Mouse (Mus musculus) urinary bladder, postnatal 25 days (tissue): ENCODE results near the gene Apba2.

Experiments
- DNase-seq: peaks from one replicate; pipeline ENCODE4 v3.0.0; 2022; ENCODE audit warnings: low spot score

Apba2 gene

DNA sequence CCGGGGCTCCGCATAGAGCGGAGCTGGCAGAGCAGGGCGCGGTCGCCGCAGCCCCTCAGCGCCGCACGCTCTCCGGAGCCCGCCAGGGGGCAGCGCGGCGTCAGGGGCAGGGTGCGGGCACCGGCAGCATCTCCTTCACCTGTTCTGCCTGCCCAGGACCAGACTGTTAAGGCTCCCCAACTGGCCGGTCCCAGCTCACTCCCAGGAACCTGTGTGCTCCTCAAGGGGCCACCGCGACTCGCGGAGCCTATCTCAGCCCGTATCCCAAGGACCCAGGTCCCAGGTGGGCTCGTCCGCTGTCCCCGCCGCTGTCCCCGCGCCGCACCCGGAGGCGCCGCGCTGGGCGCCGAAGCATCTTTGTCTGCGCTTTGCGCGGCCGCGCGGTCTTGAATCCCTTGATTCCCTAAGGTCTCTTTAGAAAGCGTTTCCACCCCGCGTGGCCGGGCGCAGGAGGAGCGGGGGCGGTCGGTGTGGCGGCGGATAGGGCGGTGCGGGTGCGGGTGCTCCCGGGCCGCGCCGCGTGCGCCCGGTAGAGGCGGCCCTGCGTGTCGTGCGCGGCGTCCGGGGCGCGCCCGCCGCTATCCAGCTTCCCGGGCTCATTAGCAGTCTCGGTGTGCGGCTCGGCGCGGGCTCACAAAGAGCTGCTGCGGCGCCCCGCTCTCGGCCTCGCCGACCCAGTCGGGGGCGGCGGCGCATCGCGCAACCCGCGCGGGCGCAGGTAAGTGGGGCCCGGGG, at the start of gene Apba2:
Gene Apba2 (plus strand): TSS at position 171 of the 735 bp plus-strand sequence.
- DNase-seq, result peak; percentile 2

DNA sequence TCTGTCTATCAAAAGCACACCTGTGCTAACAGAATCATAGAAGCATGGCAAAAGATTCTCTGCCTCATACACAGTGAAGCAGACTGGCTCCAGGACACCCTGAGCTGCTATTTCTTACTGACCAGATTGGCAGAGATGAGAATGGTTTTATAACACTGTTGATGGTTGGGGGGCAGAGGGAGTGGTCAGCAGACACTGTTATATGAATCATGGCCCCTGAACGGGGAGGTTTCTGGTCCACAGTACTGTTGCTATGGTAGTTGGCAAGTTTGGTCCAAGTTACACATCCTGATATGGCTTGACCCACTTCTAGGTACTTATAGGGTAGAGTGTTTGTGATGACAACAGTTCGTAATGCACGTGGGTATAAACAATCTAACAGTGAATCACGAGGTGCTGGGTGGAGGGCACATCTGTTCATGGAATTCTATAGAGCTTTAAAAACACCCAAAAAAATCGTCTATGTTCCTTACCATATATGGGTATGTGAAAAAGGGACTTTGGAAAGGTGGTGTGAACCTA, 49.6 kb upstream of the Apba2 start:
- DNase-seq, result no peak

DNA sequence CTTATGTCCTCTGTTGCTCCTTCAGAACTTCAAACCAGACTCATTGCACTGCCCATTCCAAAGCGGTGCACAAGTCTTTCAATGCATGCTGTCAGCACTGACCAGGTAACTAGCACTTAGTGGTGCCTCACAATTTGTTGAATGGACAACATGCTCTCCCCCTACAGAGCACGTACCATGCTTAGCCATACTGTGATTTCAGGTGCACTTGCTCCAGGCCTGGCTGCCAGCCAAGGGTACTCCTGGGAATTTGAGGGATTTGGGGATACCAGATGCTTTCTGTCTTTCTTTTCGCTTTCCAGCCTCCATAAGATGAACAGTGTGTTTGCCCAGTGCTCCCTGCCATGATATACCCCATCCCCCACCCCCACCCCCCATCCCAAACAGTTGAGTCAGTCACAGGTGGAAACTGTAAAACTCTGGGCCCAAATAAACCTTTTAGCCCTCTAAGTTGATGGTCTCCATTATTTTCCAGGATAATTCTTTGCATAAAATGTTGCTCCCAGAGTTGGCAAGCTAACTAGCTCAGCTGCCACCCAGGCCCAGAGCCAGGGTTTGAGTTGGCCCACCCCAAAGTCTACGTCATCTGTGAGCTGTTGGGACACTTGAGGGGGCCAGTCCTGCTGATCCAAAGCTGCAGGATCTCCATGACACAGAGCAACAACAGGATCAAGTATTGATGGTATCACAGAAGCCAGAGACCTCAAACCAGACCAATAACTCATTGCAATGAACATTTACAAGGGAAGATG, 48.9 kb upstream of the Apba2 start:
- DNase-seq, result no peak

DNA sequence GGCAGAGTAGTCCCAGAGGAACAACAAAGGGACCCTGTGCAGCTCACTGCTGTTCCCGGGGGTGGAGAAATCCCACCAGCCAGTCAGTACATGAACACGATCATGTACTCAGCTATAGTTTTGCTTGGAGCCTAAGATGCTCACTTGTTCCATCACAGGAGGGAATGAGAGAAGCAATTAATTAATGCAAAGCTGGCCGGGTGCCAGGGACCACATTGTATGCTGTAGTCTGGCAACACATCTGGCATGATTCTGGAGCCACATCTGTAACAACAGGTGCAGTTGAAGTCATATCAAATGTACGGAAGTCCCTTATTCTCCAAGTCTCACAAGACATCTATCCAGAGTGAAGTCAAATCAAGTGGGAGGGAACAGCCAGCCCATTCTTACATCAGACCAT, 45.3 kb upstream of the Apba2 start:
- DNase-seq, result no peak

DNA sequence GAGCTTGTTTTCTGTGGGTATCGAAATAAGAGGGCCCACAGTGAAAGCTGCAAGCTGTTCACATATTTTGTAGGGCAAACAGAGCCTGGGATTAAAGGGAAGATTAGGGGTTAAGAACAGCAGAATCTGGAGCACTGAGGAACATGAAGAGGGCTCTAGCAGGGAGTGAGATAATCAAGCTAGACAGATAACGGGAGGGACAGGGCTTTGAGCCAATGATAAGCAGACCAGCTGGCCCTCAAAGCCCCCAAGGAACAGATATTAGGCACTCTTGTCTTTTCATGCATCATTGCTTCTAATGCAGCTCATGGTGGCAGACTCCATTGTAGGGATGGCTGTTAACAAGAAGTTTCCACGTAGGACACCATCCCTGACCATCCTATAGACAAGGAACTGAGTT, 44.8 kb upstream of the Apba2 start:
- no peak for DNase-seq

DNA sequence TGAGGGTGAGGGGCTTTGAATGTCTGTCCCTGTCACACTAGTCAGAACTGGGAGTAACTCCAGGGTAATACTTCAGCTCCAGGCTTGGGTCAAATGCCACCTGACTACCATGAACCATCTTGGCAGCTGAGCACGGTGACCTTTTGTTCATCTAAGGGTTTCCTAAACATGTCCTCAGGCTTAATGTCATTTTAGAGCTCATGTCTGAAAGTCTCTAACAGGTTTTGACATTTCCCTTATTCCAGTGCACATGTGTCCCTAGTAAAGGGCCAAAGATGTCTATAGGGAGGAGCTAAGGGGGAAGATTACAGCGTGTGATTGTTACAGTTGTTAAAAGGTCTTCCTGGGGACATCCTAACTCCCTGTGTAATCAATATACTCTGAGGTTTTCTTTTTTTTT, 43.7 kb upstream of the Apba2 start:
- DNase-seq, result no peak

DNA sequence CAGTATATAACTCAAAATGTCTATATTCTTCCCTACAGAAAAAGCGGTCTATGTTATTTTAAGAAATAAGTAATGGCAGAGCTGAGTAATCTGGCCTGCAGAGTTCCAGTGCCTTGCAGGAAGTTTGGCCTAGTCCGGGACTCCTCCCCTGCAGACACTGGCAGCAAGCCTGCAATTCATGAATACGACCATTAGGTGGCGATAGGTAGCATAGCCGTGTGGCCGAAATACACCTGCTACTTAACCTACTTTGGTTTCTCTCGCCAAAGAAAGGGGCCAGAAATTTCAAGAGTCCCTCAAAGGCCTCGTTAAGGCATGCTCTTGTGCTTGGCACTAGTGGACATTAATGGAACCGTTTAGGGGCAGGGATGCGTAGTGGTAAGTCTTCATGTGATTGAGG, 4.1 kb upstream of the Apba2 start:
- DNase-seq, result peak; percentile 1

DNA sequence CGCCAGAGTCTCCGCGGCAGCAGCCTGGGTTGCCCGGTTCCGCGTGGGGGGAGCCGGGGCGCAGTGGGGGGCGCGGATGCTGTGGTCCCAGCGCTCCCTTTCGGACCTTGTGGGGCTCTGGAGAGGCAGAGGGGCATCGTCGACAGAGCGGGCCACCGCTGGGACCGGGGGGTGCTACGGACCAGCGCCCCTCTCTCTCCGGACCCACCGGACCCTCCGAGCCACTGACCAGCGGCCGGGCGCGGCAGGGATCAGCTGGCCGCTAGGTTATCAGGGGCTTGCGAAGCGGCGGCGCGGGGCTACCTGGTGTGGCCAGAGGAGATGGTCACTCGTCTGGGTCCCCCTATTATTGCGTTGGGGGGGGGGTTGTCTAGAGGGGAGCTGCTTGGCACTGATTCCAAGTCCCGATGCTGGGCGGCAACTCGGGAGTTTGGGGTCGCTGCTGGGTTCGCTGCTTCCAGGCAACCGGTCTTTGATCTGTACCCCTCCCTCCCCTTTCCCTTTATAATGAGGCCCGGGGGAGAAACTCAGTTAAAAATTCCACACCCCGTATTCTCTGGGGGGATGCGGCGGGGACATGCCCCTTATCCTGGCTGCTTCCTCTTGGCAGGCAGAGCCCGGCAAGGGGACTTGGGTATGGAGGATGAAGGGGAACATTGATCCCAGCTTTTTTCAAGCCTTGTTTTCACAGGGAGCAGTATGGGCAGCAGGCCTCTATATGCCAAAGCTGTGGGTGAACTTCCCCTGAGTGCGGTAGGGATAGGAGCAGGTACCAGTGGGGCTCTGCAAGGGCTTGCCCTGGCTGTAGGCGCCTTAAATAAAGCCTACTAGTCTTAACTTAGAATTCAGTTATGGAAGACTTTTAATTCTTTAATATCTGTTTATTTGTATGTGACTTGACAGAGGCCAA, 1.0 kb downstream of the Apba2 start:
- peak; percentile 2 for DNase-seq

DNA sequence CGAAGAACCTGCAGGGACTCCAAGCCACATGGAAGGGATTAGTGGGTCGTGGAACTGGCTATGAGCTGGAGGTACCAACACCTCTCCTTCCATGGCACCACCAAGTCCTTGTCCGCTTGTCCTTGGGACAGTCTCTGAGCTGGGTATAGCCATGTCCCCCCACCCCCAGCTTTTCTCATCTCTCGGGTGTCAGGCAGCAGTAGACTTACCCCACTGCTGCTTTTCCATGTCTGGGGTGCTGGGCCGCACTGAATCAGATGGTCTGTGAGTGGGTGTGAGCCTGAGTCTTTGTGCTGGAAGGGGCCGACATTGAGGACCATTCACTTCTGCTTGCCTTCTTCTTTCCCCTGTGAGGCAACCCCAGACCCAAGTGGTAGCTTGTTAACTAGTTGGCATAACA, 2.1 kb downstream of the Apba2 start:
- no peak for DNase-seq

DNA sequence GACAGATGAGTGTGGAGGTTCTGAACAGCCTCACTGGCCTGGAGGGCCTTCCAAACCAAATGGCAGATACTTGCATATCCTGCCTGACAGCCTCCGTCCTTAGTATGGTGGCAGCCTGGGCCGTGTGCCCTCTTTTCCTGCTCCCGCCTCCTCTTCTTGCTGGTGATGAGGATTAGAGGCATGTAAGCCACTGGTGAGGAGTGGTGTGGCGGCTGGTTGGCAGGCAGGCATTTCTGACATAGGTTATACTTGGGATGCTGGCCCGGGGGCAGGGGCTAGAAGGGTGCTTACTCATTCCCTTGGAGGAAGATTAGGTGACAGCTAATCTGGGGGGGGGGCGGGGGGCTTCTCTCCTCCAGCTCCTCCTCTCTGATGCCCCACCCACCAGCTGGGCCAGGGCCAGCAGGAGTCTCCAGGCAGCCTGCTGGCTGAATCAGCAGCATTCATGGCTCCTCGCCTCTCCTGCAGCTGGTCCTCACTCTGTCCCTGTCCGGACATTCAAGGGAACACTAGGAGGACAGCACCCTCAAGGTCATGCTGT, 3.3 kb downstream of the Apba2 start:
- peak; percentile 1 for DNase-seq

DNA sequence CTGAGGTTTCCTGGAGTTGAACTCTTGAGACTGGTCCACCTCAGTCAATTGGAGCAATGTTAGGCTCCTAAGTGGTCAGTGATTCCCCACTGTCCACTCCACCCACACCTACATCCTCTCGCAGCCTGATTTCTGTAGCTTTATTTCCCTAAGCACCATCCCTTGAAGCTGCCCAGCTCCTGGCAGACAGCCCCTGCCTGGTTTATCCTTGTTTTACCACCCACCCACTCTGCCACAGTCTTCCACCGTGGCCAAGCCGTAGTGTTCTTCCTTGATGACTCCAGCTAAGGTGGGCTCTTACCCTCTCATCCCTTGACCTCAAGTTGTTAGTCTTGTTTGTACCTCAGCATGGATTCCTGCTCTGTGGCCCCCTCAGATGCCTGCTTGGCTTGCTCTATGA, 4.1 kb downstream of the Apba2 start:
- DNase-seq, result peak; percentile 1

DNA sequence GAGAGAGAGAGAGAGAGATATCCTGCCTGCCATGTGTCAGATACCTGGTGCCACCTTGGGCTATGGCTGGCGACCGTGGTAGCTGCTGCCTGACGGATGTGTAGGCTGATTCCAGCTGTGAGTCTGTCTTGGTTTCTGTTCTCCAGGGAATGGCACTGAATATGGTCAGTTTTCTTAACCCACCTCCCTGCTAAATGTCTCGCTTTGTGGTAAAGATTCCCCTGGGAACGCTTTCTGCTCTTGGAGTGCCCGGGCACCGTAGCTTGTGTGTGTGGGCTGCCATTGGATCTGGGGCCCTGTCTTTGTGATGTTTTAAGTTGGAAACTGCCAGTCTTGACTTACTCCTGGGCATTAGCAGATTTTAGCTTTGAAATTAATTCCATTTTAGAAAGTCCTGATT, 7.3 kb downstream of the Apba2 start:
- DNase-seq, result peak; percentile 0

DNA sequence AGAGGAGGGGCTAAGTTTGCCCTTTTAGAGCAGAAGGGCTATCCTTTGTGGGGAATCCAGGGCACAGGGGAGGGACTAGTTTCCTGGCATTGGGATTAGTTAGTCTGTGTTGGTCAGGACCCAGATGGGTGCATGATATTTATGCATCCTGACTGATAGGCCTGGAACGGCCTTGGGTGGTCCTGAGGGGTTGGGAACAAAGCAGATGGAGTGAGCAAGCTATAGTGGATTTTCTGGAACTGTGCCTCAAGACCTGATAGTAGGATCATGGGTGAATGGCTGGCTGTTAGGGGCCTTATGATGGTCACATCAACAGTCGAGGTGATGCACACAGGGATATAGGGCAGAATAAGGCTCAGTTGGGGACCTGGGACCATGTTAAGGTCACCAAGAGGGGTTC, 8.4 kb downstream of the Apba2 start:
- peak; percentile 0 for DNase-seq

DNA sequence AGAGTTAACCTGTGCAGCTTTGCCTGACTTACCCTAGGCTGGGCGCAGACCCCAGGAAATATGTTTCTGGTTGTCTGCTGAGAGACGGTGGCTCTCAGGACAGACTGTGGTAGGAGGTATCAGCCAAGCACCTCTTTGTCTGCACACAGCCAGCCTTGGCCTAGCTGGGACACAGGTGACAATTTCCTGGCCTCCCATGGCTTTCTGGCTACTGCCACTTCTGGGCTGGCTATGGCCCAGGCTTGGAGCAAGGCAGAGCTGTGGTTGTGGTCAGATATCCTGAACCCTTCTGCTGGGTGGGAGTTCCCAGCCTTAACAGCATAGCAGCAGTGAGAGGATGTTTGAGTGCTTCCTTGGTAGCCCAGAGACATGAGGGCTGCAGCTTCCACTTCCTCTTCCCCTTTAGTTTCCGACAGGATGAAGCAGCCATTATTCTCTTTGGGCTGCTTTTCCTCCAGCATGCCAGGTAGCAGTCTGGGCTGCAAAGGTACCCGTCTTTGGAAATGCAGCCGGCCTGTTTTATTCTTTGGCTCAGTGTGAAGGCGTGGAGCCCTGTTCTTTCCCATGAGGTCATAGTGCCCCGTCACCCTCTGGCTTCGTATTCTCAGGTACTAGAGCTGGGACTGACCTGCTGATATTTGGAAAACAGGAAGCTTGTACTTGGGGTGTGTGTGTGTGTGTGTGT, 9.2 kb downstream of the Apba2 start:
- peak; percentile 2 for DNase-seq

DNA sequence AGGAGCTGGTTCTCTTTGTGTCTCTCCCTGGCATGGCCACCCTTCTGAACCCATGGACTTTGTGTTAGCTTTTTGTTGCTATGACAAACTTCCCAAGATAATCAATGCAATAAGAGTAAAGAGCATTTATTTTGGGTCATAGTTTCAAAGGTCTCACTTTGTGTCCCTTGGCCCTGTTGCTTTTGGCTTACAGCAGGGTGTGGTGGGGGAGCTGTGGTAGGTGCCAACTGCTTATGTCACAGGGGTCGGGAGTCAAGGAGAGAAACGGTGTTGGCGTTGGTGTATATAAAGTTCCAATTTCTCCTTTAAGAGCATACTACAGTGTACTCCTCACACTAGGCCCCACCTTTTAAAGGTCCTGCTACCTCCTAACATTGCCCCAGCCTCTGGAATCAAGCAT, 12.1 kb downstream of the Apba2 start:
- DNase-seq, result no peak

DNA sequence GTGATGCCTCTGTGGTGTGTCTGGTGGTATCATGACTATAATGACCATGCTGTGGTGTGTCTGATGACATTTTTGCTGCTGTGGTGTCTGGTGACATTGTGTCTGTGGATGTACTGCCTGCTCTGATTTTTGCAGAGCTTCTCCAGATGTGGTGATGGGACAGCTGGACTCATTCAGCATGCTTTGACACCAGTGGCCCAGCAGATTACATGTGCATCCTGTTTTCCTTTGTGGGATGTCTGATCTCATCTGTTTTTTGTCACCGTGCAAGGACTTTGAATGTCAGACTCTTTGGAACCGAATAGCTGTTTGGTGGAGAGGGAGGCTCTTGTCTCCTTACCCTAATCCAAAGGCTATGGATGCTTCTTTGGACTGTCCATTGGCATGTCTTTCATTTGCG, 13.8 kb downstream of the Apba2 start:
- DNase-seq, result no peak

DNA sequence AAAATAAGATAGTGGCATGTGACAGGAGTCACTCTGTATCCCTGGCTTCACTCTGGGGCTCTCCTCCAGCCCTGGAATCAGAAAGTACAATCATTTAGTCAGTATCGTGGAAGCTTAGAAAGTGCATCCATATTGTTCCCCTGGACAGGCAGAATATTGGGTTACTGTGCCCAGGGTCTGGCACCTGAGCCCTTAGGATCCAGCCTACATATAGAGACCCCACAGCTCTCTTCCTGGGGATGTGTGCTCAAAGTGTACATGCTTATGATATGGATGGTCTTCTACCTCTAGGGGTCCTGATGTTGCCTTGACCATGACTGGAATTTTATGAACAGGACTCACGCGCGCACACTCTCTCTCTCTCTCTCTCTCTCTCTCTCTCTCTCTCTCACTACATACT, 14.4 kb downstream of the Apba2 start:
- DNase-seq, result no peak

DNA sequence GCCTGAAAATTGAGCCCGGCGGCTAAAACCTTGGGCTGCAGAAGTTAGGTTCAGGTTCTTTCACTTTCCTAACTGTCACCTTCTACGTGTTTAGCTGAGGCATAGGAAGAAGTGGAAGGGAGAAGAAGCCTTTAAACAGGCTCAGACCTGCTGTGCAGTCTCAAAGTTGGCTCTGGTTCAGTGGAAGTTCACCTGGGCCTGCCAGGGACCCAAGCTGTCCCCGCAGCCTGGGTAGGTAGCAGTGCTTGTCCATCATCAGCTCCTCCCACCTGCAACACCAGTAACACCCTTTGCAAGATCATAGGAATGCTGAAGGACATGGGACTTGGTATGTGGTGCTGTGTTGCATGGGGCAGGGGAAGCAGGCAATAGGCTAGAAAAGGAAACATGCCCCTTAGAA, 17.6 kb downstream of the Apba2 start:
- no peak for DNase-seq

DNA sequence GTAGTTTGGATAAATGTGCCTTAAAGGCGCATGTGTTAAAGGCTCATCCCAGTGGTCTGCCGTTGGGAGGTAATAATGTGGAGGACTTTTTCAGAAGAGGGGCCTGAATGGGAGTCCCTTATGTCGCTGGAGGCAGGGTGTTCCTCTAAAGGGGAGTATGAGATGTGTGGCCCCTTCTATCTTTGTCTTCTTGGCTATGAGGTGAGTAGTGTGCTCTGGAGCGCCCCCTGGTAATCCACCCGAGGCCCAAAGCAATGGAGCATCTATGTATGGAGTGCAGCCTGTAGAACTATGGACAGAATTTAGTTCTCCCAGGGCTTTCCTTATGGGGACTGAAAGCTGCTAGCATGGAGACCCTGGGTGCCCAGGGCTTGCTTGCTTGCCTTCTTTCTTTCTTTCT, 18.0 kb downstream of the Apba2 start:
- no peak for DNase-seq

DNA sequence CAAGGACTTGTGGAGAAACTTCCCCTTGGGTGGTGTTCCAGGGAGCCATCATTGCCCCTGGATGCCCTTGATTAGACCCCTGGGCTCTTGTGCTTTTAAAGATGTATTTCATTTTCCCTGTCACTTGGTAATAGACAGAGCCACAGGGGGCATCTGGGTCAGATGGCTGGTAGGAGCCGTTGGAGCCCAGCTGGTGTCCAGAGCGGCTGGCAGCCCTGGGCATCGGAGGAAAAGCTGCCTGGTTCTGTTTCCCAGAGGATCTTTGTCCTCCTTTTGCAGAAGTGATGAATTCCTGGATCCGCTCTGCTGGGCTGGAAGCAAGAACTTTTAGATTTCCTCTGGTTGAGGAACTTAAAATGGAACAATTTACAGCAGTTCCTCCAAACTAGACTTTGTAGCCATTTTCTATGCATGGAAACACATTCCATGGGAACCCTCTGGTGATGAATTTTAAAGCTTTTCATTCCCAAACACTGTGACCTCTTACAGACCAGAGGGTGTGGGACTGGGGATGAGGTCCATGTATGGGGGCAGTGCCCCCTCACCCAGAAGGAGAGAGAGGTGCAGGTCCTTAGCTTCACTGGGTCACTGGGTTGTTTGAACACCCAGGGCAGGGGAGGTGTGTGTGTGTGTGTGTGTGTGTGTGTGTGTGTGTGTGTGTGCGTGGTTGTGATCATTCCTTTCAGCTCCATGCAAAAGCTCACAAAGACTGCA, 20.3 kb downstream of the Apba2 start:
- no peak for DNase-seq

DNA sequence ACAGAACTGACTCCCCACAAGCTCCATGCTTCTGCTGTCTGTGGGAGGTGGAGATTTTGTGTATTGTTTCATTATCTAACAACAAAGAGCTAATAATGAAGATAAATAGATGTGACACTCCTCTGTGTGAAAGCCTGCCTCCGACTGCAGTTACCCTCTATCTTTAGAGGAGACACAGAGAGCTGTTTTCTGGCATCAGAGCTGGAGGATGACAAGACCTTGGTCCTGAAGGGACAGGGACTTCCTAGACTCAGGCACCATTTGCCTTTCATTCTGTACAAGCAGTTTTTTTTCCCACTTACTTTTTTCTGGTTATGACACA, 20.9 kb downstream of the Apba2 start:
- no peak for DNase-seq
